Mouse (Mus musculus): Measurements from ENCODE around the gene 4921536K21Rik. TPM values are rescaled to one million over a fixed set of nuclear protein-coding genes. Genes with fewer than 3 reads are reported as not detected.

The 4921536K21Rik gene
- polyA plus RNA-seq, 1 experiment from 2014 or later = 0.20 TPM

- Histone ChIP-seq H3K9ac (no peak overlapping the region), H3K27me3 (replicated peaks) (no peaks in the 10 kb centered on the region), H3K4me2 (no peak overlapping the region), H3K4me3 (no peak overlapping the region), H3K4me1 (replicated peaks) (peaks cover 32% of the 10 kb centered on the region), H3K36me3 (peaks cover 11% of the 10 kb centered on the region), H3K27ac (ENCODE audit: poor library complexity, severe bottlenecking) (no peak overlapping the region), H3K9me3 (replicated peaks) (no peaks in the 10 kb centered on the region)
- ATAC-seq (ENCODE audit: insufficient number of reproducible peaks, low FRiP score) = no peak
- WGBS = 77% methylated on average over 4 of the region's 4 CpGs
Observed at GRCm38 (mm10) chr11:3909236-3909635, 14.3 kb upstream of the 4921536K21Rik start.

GRCm38 (mm10) chr11:3905446-3905845 lies 10.5 kb upstream of the 4921536K21Rik start:
- no peaks in the 10 kb centered on the region for H3K27me3 ChIP-seq (replicated peaks)
- WGBS = 56% methylated on average over 1 of the region's 1 CpGs
- H3K4me3 ChIP-seq = no peak overlapping the region
- H3K4me1 ChIP-seq (replicated peaks) = peaks cover 8% of the 10 kb centered on the region
- no peak overlapping the region for H3K4me2 ChIP-seq
- H3K9me3 ChIP-seq (replicated peaks) = no peaks in the 10 kb centered on the region
- H3K36me3 ChIP-seq = peaks cover 11% of the 10 kb centered on the region
- no peak overlapping the region for H3K27ac ChIP-seq (ENCODE audit: poor library complexity, severe bottlenecking)
- no peak overlapping the region for H3K9ac ChIP-seq
- no peak for ATAC-seq (ENCODE audit: insufficient number of reproducible peaks, low FRiP score)

- Histone ChIP-seq H3K9me3 (replicated peaks) (no peaks in the 10 kb centered on the region), H3K36me3 (peaks cover 11% of the 10 kb centered on the region), H3K9ac (no peak overlapping the region), H3K27me3 (replicated peaks) (no peaks in the 10 kb centered on the region), H3K4me3 (no peak overlapping the region), H3K4me1 (replicated peaks) (peaks cover 10% of the 10 kb centered on the region), H3K4me2 (no peak overlapping the region), H3K27ac (ENCODE audit: poor library complexity, severe bottlenecking) (no peak overlapping the region)
- no peak for ATAC-seq (ENCODE audit: insufficient number of reproducible peaks, low FRiP score)
- WGBS = 77% methylated on average over 6 of the region's 6 CpGs
Observed at GRCm38 (mm10) chr11:3904673-3905072, 9.8 kb upstream of the 4921536K21Rik start.

DNA sequence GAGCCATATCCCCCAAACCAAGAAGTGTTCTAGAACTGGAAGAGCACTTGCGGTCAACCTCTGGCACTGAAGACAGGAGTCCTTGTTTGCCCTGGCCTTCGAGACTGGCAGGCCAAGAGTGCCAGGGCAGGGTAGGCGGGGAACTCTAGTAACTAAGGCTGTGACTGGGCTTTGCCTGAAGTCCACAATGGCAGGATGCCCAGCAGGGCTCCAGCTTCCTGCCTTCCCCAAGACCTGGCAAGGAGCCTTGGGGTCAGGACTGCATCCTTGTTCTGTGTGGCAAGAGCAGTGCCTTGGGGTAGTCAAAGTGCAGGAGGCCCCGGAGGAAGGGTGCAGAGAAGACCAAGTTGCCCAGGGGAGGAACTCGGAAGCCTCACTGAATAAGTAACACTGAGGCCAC lies 8.1 kb upstream of the 4921536K21Rik start:
- Histone ChIP-seq H3K9me3 (replicated peaks) (no peaks in the 10 kb centered on the region), H3K9ac (no peak overlapping the region), H3K4me1 (replicated peaks) (peaks cover 10% of the 10 kb centered on the region), H3K27me3 (replicated peaks) (no peaks in the 10 kb centered on the region), H3K36me3 (peaks cover 21% of the 10 kb centered on the region), H3K4me2 (no peak overlapping the region), H3K4me3 (no peak overlapping the region), H3K27ac (ENCODE audit: poor library complexity, severe bottlenecking) (no peak overlapping the region)
- no peak for ATAC-seq (ENCODE audit: insufficient number of reproducible peaks, low FRiP score)
- 70% methylated on average over 5 of the region's 5 CpGs for WGBS

- no peaks in the 10 kb centered on the region for H3K9me3 ChIP-seq (replicated peaks)
- 89% methylated on average over 3 of the region's 3 CpGs for WGBS
- no peaks in the 10 kb centered on the region for H3K27me3 ChIP-seq (replicated peaks)
- peaks cover 23% of the 10 kb centered on the region for H3K36me3 ChIP-seq
- no peak overlapping the region for H3K9ac ChIP-seq
- ATAC-seq (ENCODE audit: insufficient number of reproducible peaks, low FRiP score) = no peak
- H3K4me2 ChIP-seq = no peak overlapping the region
- no peak overlapping the region for H3K4me3 ChIP-seq
- H3K27ac ChIP-seq (ENCODE audit: poor library complexity, severe bottlenecking) = no peak overlapping the region
- peaks cover 10% of the 10 kb centered on the region for H3K4me1 ChIP-seq (replicated peaks)
Observed at GRCm38 (mm10) chr11:3902516-3902915, 7.6 kb upstream of the 4921536K21Rik start.

- Histone ChIP-seq H3K27ac (ENCODE audit: poor library complexity, severe bottlenecking) (no peak overlapping the region), H3K4me2 (no peak overlapping the region), H3K36me3 (peaks cover 25% of the 10 kb centered on the region), H3K4me1 (replicated peaks) (peaks cover 24% of the 10 kb centered on the region), H3K27me3 (replicated peaks) (no peaks in the 10 kb centered on the region), H3K4me3 (no peak overlapping the region), H3K9me3 (replicated peaks) (no peaks in the 10 kb centered on the region), H3K9ac (no peak overlapping the region)
- 69% methylated on average over 6 of the region's 6 CpGs for WGBS
- no peak for ATAC-seq (ENCODE audit: insufficient number of reproducible peaks, low FRiP score)
Observed at GRCm38 (mm10) chr11:3900296-3900695, 5.4 kb upstream of the 4921536K21Rik start.

DNA sequence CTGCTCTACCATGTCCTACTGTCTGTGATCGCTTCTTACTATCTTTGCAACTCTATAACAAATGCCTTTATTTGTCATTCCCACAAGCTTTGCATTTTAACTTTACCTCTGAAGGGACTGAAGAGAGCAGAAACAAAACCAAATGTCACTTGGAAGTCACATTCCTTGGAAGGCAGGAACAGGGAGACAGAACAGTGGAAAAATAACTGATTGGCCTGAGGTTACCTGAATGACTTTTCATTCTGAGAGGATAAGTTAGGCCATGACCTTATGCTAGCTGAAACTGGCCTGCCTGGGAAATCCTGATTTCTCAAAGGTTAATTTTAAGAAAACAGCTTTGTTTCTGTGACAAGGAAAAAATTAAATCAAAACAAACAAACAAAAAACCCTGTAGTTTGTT lies 1.0 kb upstream of the 4921536K21Rik start:
- WGBS = 72% methylated on average over 1 of the region's 1 CpGs
- Histone ChIP-seq H3K27me3 (replicated peaks) (no peaks in the 10 kb centered on the region), H3K36me3 (peaks cover 25% of the 10 kb centered on the region), H3K4me3 (no peak overlapping the region; the same call in 1 of the 2 replicates), H3K9me3 (replicated peaks) (no peaks in the 10 kb centered on the region), H3K4me2 (peak overlapping the region; percentile 89), H3K27ac (ENCODE audit: poor library complexity, severe bottlenecking) (0 out of 2 replicates have a peak overlapping the region, but pooled peaks have one; percentile 77), H3K4me1 (replicated peaks) (peaks cover 21% of the 10 kb centered on the region), H3K9ac (no peak overlapping the region)
- ATAC-seq (ENCODE audit: insufficient number of reproducible peaks, low FRiP score) = no peak

DNA sequence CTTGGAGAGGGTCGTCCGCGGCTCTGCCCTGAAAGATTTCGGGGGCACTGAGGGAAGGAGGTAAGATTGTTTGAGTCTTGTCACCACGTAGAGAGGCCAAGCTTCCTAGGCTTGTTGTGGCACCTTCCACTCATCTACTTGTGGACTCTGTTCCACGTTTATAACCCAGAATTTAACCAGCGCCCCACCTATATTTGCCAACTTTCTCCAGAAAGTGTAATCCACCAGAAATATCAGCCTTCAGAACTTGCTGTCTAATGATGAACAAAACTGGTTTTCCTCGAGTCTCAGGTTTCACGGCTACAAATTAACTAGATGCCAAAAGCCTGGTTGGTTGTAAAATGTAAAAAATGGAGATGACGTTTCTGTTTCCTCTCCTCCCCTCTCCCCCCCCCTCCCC lies 560 bp upstream of the 4921536K21Rik start:
- Histone ChIP-seq H3K36me3 (peaks cover 25% of the 10 kb centered on the region), H3K4me2 (peak overlapping the region; percentile 89), H3K9me3 (replicated peaks) (no peaks in the 10 kb centered on the region), H3K4me1 (replicated peaks) (peaks cover 20% of the 10 kb centered on the region), H3K4me3 (peak overlapping the region; percentile 60), H3K27me3 (replicated peaks) (no peaks in the 10 kb centered on the region), H3K9ac (peak overlapping the region; percentile 78), H3K27ac (ENCODE audit: poor library complexity, severe bottlenecking) (peak overlapping the region; percentile 77)
- 4% methylated on average over 10 of the region's 10 CpGs for WGBS
- ATAC-seq (ENCODE audit: insufficient number of reproducible peaks, low FRiP score) = no peak

GRCm38 (mm10) chr11:3893970-3894369 lies 928 bp downstream of the 4921536K21Rik start:
- no peak overlapping the region; the same call in 1 of the 2 replicates for H3K4me2 ChIP-seq
- ATAC-seq (ENCODE audit: insufficient number of reproducible peaks, low FRiP score) = no peak
- peaks cover 24% of the 10 kb centered on the region for H3K36me3 ChIP-seq
- no peak overlapping the region for H3K4me3 ChIP-seq
- H3K27me3 ChIP-seq (replicated peaks) = no peaks in the 10 kb centered on the region
- no peak overlapping the region for H3K9ac ChIP-seq
- H3K4me1 ChIP-seq (replicated peaks) = peaks cover 14% of the 10 kb centered on the region
- no peak overlapping the region for H3K27ac ChIP-seq (ENCODE audit: poor library complexity, severe bottlenecking)
- 81% methylated on average over 6 of the region's 6 CpGs for WGBS
- no peaks in the 10 kb centered on the region for H3K9me3 ChIP-seq (replicated peaks)

- H3K9ac ChIP-seq = no peak overlapping the region
- H3K4me2 ChIP-seq = no peak overlapping the region
- H3K36me3 ChIP-seq = no peaks in the 10 kb centered on the region
- no peak; the same call in 1 of the 2 replicates for ATAC-seq (ENCODE audit: insufficient number of reproducible peaks, low FRiP score)
- H3K4me1 ChIP-seq (replicated peaks) = no peaks in the 10 kb centered on the region
- no peak overlapping the region for H3K4me3 ChIP-seq
- WGBS = 58% methylated on average over 5 of the region's 5 CpGs
- no peaks in the 10 kb centered on the region for H3K9me3 ChIP-seq (replicated peaks)
- H3K27me3 ChIP-seq (replicated peaks) = no peaks in the 10 kb centered on the region; the same call in 1 of the 2 replicates
- no peak overlapping the region for H3K27ac ChIP-seq (ENCODE audit: poor library complexity, severe bottlenecking)
Observed at GRCm38 (mm10) chr11:3887331-3887730, 7.6 kb downstream of the 4921536K21Rik start.

- ATAC-seq (ENCODE audit: insufficient number of reproducible peaks, low FRiP score) = no peak
- Histone ChIP-seq H3K36me3 (no peaks in the 10 kb centered on the region), H3K9ac (no peak overlapping the region), H3K27me3 (replicated peaks) (peaks cover 7% of the 10 kb centered on the region), H3K27ac (ENCODE audit: poor library complexity, severe bottlenecking) (no peak overlapping the region), H3K9me3 (replicated peaks) (no peaks in the 10 kb centered on the region), H3K4me1 (replicated peaks) (no peaks in the 10 kb centered on the region), H3K4me2 (no peak overlapping the region), H3K4me3 (no peak overlapping the region)
- 85% methylated on average over 3 of the region's 3 CpGs for WGBS
Observed at GRCm38 (mm10) chr11:3883711-3884110, 11.2 kb downstream of the 4921536K21Rik start.

DNA sequence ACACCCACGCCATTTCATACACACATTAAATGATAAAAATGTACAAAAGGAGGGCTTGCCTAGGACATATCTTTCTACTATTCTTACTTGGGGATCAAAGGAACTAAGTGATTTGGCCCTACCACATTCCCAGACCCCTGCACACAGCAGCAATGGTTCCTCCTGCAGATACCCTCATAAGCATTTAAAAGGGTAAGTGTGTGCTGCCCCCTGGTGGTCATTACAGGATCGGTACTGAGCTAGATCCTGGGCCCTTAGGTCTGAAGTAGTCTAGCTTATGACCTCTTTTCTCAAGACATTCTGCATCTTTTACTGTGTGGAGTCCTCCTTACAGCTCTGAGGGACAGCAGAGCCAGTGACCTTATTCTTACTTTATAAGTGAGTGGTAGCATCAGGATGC lies 15.1 kb downstream of the 4921536K21Rik start:
- Histone ChIP-seq H3K4me3 (no peak overlapping the region), H3K4me1 (replicated peaks) (no peaks in the 10 kb centered on the region), H3K27me3 (replicated peaks) (peaks cover 14% of the 10 kb centered on the region; the same call in 1 of the 2 replicates), H3K4me2 (no peak overlapping the region), H3K36me3 (no peaks in the 10 kb centered on the region), H3K27ac (ENCODE audit: poor library complexity, severe bottlenecking) (no peak overlapping the region), H3K9me3 (replicated peaks) (no peaks in the 10 kb centered on the region), H3K9ac (no peak overlapping the region)
- WGBS = 36% methylated on average over 2 of the region's 2 CpGs
- ATAC-seq (ENCODE audit: insufficient number of reproducible peaks, low FRiP score) = no peak
